Mouse (Mus musculus) thymus, adult 2 months (tissue): ENCODE data around the gene Flnb.

ENCODE experiments used
- CTCF ChIP-seq: fragments of 200-500 bp; IDR thresholded peaks from 2 replicates; pipeline ENCODE4 v1.5.1; 2012; ENCODE audit warnings: mild to moderate bottlenecking, control low read depth, low read length, moderate library complexity, borderline replicate concordance; ENCODE audit not compliant: control insufficient read depth, poor library complexity, insufficient read depth; ENCODE audit errors: extremely low read depth
- POLR2A ChIP-seq: fragments of 200-500 bp; IDR thresholded peaks from 2 replicates; pipeline ENCODE4 v1.6.1; 2012; ENCODE audit warnings: mild to moderate bottlenecking, low read length, control low read depth, moderate library complexity; ENCODE audit not compliant: control insufficient read depth, poor library complexity, insufficient read depth; ENCODE audit errors: extremely low read depth

GRCm38 (mm10) chr14:7957049-7957448, 139.3 kb downstream of the Flnb start, which contains the start of gene Gm45521:
- no peak for TF ChIP-seq CTCF
- TF ChIP-seq POLR2A: no peak
